Mouse (Mus musculus): ENCODE results near the gene Gm382. TPM values are rescaled to one million over a fixed set of nuclear protein-coding genes. Genes with fewer than 3 reads are reported as not detected.

Gm382 gene
- not detected for total RNA-seq (2023)

DNA sequence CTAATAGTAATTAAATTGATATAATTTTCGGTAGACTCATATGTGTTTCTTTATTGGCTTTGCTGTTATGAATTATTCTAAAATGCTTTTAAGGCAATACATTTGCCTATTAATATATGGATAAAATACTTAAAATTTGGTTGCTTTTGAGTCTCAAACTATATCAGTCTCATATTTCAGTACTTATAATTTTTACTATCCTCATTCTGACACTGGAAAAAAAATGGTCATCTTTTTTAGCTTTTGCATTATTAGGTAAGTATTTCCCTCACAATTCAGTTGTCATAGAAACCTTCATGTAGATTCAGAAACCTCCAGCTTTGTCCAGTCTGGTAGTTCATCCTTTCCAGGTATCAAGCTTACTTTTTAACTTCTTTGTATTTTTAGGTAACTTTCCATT, at the start of gene Gm382:
Gene Gm382, plus strand, starts transcription at position 301 of the 400 bp plus-strand sequence.

Other genes with a start within 250 kb of the Gm382 start
- not detected for gene 4932411N23Rik, start 224.1 kb upstream of the Gm382 start, total RNA-seq (2023)